ENCODE assay signal across 8 mouse cellular contexts in the genomic region with DNA sequence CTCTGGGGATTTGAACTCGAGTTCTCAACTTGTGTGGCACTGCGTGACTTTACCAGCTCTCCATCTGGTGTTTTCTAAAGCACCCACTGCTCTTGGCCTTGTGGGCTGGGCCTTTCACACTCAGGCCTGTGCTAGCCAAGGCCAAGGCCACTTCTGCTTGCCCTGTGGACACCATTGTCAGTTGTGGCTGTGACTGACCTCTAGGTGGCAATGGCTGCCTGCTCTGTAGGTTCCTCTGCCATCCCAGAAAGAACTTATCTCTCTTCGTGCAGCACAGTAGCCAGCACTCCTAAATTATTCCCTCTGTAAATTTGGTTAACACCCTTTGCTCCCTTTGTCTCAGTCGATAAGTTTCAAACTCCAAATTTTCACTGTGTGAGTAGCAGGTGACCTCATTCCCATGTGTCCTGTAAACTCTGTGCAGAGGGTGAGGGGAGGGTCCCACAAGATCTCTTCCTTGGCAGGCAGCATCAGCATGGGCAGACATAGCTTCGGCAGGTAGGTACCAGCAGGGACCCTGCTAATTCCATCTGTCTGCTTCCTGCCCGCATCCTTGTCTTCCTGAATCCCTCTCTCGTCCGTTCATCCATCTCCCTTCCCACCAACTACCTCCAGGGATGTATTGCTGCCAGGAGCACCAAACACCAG.
DNase-seq lines count a peak whose midpoint lies in the region; ATAC-seq and TF ChIP-seq lines count a peak whose summit lies in the region.

No protein-coding gene starts in this region.

- H3K36me3 ChIP-seq in hindbrain, embryonic 12.5 days = no peaks in the 10 kb centered on the region
- H3K36me3 ChIP-seq in neural tube, embryonic 11.5 days (ENCODE audit: control insufficient read depth, insufficient read depth, low read length) = no peaks in the 10 kb centered on the region

- 73% methylated on average over 8 of the region's 8 CpGs for WGBS in hindbrain, embryonic 12.5 days
- 73% methylated on average over 8 of the region's 8 CpGs for WGBS in neural tube, embryonic 11.5 days

- no peaks in the 10 kb centered on the region for H3K27me3 ChIP-seq in hindbrain, embryonic 12.5 days
- H3K27me3 ChIP-seq in neural tube, embryonic 11.5 days (ENCODE audit: control insufficient read depth, insufficient read depth, low read length) = no peaks in the 10 kb centered on the region

- no peak overlapping the region for H3K4me2 ChIP-seq in hindbrain, embryonic 12.5 days (replicated peaks)
- no peak overlapping the region for H3K4me2 ChIP-seq in neural tube, embryonic 11.5 days (ENCODE audit: low read depth)

- DNase-seq in frontal cortex, postnatal 14 days (ENCODE audit: low spot score in 2 of 2) = no peak
- peak; percentile 62 for DNase-seq in NIH3T3 (ENCODE audit: low read depth)
- peak; percentile 65 for DNase-seq in left cerebral cortex, postnatal 4 days
- peak; percentile 35 for DNase-seq in neural tube, embryonic 11.5 days (ENCODE audit: low spot score)
- DNase-seq in urinary bladder, postnatal 36 days (ENCODE audit: low spot score in 2 of 2) = no peak

- ATAC-seq in frontal cortex, adult (ENCODE audit: low TSS enrichment) = peak; percentile 88
- ATAC-seq in hindbrain, embryonic 12.5 days (ENCODE audit: low FRiP score) = peak; percentile 52; the same call in 1 of the 2 replicates
- 0 out of 2 replicates have a peak, but pooled peaks have one; percentile 41 for ATAC-seq in neural tube, embryonic 11.5 days (ENCODE audit: insufficient read depth, low FRiP score, low TSS enrichment)

- H3K4me1 ChIP-seq in cortical plate, adult 2 months (ENCODE audit: control insufficient read depth, insufficient read depth, low read length) = no peaks in the 10 kb centered on the region
- peaks cover 1% of the 10 kb centered on the region; the same call in 1 of the 2 replicates for H3K4me1 ChIP-seq in hindbrain, embryonic 12.5 days
- H3K4me1 ChIP-seq in neural tube, embryonic 11.5 days (ENCODE audit: control insufficient read depth, insufficient read depth, low read length) = no peaks in the 10 kb centered on the region

- no peak overlapping the region for H3K4me3 ChIP-seq in cortical plate, adult 2 months (ENCODE audit: insufficient read depth, low read length)
- no peak overlapping the region for H3K4me3 ChIP-seq in hindbrain, embryonic 12.5 days
- H3K4me3 ChIP-seq in neural tube, embryonic 11.5 days (ENCODE audit: low read depth, low read length) = no peak overlapping the region

- H3K27ac ChIP-seq in cortical plate, adult 2 months (ENCODE audit: insufficient read depth, low read length) = no peak overlapping the region
- H3K27ac ChIP-seq in hindbrain, embryonic 12.5 days = no peak overlapping the region
- H3K27ac ChIP-seq in neural tube, embryonic 11.5 days (ENCODE audit: low read depth, low read length) = no peak overlapping the region

- H3K9ac ChIP-seq in hindbrain, embryonic 12.5 days = no peak overlapping the region
- H3K9ac ChIP-seq in neural tube, embryonic 11.5 days (ENCODE audit: low read length) = no peak overlapping the region

- peak; percentile 86 for TF ChIP-seq CTCF in cortical plate, adult 2 months (IDR thresholded peaks at IDR 0.05; ENCODE audit: extremely low read depth, insufficient read depth, low read length)

- intact Hi-C loops in left cerebral cortex, postnatal 4 days (cut with DNase I) = no loop called here

- TF ChIP-seq POLR2A in cortical plate, adult 2 months (IDR thresholded peaks at IDR 0.05; ENCODE audit: extremely low read depth, insufficient read depth, low read length) = no peak

- H3K9me3 ChIP-seq in hindbrain, embryonic 12.5 days (replicated peaks) = no peaks in the 10 kb centered on the region
- no peaks in the 10 kb centered on the region for H3K9me3 ChIP-seq in neural tube, embryonic 11.5 days (ENCODE audit: control insufficient read depth, low read length)

Comparison
In these comparisons a context has a peak if more than half of its experiments do, and no peak if none do; other contexts are left out.
1. DNase-seq: peak in NIH3T3 (single experiment), left cerebral cortex, postnatal 4 days (single experiment) and neural tube, embryonic 11.5 days (single experiment); none in frontal cortex, postnatal 14 days (0 of 2) and urinary bladder, postnatal 36 days (0 of 2).
2. Peak in every context shown above with its lines, with median percentiles within 50 percentile points of each other: ATAC-seq.